Mouse (Mus musculus) right cerebral cortex, postnatal 14 days (tissue): ENCODE measurements at regions not wholly inside any gene's neighbourhood (a gene's known extent, or its start where the extent isn't known, plus 50 kb on each side); places are given as distances from the start of the nearest gene placed in this dataset.

Experiments
- DNase-seq: peaks from one replicate; pipeline ENCODE4 v3.0.0; 2022

DNA sequence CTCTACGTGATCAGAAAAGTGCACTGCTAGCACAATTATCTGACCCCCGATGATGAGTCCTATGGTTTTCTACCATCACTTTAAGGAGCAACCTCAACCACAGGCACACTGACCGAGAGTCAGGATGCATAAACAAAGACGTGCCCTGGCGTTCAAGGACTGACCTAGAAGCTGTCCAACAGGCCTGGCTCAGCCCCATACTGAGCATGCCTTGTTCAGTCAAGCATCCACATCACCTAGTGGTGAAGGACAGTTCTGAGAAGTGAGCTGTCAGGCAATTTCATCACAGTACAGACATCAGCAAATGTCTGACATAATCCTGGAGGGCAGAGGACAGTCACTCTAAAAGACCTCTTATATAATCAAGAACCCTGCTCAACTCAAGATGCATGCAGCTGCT lies 81.5 kb upstream of the Elovl6 start:
- DNase-seq: no peak

DNA sequence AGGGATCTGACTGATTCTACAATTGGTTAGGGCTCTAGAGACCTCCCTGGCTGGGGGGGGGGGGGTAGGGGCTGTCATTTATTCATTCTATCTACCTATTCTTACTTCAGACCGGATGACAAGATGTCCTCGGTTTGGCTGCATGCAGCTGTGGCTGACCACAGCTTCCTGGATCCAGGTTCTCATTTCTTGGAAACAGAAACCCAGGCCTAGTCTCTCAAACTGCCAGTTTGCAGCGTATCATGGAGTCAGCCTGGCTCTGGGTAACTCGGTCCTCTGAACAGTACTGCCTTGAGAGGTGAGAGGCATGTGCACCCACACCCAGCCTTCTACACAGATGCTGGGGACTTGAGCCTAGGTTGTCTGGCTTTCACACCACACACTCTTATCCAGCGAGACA lies 62.1 kb upstream of the Elovl6 start:
- no peak for DNase-seq

GRCm38 (mm10) chr3:129471332-129471731 lies 60.8 kb upstream of the Elovl6 start:
- DNase-seq: no peak

GRCm38 (mm10) chr3:129472008-129472407 lies 60.1 kb upstream of the Elovl6 start:
- no peak for DNase-seq

GRCm38 (mm10) chr3:129474451-129474850 lies 57.7 kb upstream of the Elovl6 start:
- DNase-seq: no peak

DNA sequence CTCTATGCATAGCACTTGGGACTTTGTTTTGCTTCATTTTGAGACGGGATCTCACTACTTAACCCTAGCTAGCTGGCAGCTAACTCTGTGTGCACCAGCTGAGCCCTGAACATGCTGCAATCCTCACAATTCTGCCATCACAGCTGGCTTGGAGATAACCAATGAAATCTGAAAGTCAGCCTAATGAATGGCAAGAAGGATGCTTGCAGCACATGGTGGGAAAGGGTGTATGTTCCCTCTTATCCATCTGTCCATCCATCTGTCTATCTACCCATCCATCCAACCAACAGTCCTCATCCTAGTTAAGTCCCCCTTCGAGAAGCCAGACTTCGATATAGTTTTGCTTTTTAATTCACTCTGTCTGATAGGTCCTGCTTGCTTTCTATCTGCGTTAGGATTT lies 55.9 kb upstream of the Elovl6 start:
- DNase-seq: no peak

DNA sequence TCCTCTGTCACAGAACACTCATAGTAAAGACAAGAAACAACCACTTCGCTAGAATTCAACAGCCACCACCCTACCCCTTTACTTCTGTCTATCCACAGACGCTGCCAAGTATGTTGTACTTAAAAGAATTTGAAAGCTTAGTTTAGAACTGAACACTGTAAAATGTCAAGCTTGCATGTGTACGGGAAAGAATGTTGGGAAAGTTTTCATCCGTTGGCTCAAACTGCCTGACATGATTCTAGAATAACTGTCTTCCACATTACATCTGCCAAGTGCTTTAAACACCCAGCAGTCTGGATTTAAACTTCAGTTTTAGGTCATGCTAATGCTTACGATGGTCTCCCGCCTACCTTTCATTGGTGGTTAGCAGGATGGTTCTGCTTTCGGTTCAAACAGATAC lies 54.1 kb upstream of the Elovl6 start:
- no peak for DNase-seq

DNA sequence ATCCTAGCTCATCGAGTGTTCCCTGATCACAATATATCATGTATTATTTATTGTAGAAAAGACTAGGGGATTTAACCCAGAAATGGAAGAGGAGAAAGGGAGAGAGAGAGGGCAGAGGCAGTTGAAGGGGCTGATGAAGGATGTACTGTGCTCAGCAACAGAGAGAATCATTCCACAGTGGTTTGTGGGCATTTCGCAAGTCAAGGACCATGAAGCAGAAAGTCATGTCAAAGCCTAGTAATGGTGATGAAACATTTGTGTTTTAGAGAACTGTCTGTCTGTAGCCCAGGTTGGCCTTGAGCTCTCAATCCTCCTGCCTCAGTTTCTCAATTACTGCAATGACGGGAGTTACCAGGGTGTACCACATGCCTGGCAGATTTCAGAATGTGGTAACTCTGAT lies 50.9 kb upstream of the Elovl6 start:
- DNase-seq: no peak
